Mouse (Mus musculus) thymus, postnatal 36 days (tissue): Measurements from ENCODE around the gene Ntng1.
"Not testable (repeated sequence)": the region's sequence is repeated elsewhere in the genome, so short reads cannot be mapped to it uniquely, and the experiment has no call there.

Experiments
- DNase-seq, 2 experiments: peaks; one replicate each; pipeline ENCODE4 v3.0.0; 2022; ENCODE audit warnings: mixed read lengths in 2 of 2

Ntng1 gene

GRCm38 (mm10) chr3:109772120-109772519, 371.7 kb downstream of the Ntng1 start:
- DNase-seq, result no peak

GRCm38 (mm10) chr3:109766939-109767338, 376.9 kb downstream of the Ntng1 start:
- no peak for DNase-seq

- no peak for DNase-seq
These were observed 378.2 kb downstream of the Ntng1 start for GRCm38 (mm10) chr3:109765608-109766007.

GRCm38 (mm10) chr3:109765141-109765540, 378.7 kb downstream of the Ntng1 start:
- DNase-seq, result no peak

- no peak for DNase-seq
These were observed 387.4 kb downstream of the Ntng1 start for GRCm38 (mm10) chr3:109756426-109756825.

GRCm38 (mm10) chr3:109747593-109747992, 396.2 kb downstream of the Ntng1 start:
- DNase-seq, result not testable (repeated sequence)

- no peak for DNase-seq
These were observed 403.2 kb downstream of the Ntng1 start for GRCm38 (mm10) chr3:109740466-109741102.

- no peak for DNase-seq
These were observed 411.3 kb downstream of the Ntng1 start for GRCm38 (mm10) chr3:109732327-109733182.

- DNase-seq, result no peak
These were observed 412.1 kb downstream of the Ntng1 start for GRCm38 (mm10) chr3:109731592-109732230.
